Mouse (Mus musculus) spleen, postnatal 14 days (tissue): Measurements from ENCODE around the gene Polrmt.

Experiments used
- DNase-seq, 2 experiments: peaks; one replicate each; pipeline ENCODE4 v3.0.0; 2021 to 2022; ENCODE audit warnings: low spot score in 2 of 2

Gene Polrmt

DNA sequence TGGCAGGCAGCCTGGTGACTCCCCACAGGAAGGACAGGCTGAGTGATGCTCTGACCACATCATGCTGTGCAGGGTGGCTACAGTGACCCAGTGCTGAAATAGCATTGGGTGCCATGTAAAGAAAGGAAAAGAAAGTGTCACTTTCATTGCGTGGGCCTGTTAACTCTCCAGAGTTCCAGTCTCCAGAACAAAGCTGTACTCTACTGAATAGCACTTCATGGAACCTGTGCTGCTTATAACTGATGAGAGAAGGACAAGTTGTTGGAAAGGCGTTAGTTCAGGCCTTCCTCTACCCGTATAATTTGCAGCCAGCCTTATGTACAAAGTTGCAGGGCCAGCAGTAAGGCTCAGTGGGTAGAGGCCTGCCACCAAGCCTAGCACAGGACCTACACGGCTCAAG lies 57.7 kb downstream of the Polrmt start, which contains the start of gene Gzmm:
Gene Gzmm (plus strand): TSS at position 301 of the 400 bp plus-strand sequence.
- no peak for DNase-seq

DNA sequence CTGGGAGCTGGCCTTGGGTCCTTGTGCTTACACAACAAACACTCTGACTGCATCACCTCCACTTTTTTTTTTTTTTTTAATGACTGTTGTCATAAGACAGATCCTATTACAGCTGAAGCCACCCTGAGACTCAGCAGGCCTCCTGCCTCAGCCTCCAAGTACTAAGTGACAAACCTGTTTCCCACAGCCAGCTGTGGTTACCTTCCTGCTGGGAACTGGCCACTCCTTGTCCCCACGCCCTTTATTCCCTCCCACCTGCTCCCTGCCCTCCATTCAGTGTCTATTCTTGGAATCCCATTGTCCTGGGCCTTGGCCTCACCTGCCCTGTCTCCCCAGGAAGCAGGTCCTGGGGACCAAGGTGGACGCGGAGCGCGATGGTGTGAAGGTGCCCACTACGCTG lies 58.9 kb downstream of the Polrmt start:
- no peak for DNase-seq

DNA sequence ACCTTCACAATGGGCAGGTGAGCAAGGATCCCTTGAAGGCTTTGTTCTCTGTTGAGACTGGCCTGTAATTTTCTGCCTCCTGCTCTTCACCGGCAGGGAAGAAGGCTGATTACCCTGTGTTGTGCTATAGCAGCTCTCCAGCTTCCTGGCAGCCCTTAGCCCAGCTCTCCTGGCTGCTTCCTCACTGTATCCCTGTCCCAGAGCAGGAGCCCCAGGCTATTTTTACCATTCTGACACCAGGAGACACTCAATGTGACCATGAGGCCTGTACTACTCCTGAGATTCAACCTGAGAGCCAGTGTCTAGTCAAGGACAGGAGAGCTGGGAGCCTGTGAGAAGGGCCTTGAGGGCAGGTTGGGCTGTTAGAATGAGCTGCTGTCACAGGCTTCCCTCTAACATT lies 59.7 kb downstream of the Polrmt start:
- no peak for DNase-seq

- DNase-seq, result no peak
Measured at GRCm38 (mm10) chr10:79686219-79686618, 60.2 kb downstream of the Polrmt start.
